Mouse (Mus musculus) kidney, adult 18-20 months (tissue): Measurements from ENCODE around the gene Pip5k1a.
"Not testable (repeated sequence)": the region's sequence is repeated elsewhere in the genome, so short reads cannot be mapped to it uniquely, and the experiment has no call there.

ENCODE experiments used
- DNase-seq: peaks from one replicate; pipeline ENCODE4 v3.0.0; 2021

Gene Pip5k1a

DNA sequence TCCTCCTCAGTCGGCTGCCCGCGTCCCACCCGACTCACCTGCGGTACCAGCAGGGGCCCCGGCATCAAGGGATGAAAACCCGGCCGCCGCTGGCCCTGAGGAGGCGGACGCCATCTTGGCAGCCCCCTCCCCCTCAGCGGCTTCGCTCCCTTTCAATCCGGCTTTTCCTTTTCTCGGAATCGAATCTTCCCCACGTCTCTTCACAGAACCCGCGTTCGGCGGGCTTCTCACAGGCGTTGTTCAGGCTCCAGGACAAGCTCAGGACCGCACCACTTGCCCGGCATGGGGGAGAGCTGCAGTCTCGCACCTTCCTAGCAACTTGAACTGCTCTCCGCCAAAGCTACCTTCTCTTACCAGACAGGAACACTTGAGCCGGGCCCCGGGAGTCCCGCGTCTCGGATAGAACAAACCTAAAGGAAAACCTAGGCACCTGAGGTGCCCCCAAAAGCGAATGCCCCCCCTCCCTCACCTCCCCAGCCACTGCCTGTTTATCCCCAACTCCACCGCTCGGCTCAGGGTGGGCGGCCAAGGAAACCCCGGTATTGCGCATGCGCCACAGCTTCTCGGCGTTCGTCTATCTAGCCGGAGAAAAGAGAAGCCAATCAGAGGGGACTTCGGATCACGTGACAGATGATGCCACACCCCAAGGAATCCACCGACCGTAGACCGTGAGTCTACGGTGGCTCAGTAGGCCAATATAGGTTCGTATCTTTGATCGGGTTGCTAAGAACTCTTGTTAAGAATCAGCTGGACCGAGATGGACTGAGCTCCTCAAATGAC is at the start of gene Pip5k1a:
Pip5k1a (minus strand) TSS at position 593 of the 780 bp plus-strand sequence.
- DNase-seq = peak; percentile 95

- peak; percentile 65 for DNase-seq
Observed at GRCm38 (mm10) chr3:95153874-95154273, 47.1 kb upstream of the Pip5k1a start.

DNA sequence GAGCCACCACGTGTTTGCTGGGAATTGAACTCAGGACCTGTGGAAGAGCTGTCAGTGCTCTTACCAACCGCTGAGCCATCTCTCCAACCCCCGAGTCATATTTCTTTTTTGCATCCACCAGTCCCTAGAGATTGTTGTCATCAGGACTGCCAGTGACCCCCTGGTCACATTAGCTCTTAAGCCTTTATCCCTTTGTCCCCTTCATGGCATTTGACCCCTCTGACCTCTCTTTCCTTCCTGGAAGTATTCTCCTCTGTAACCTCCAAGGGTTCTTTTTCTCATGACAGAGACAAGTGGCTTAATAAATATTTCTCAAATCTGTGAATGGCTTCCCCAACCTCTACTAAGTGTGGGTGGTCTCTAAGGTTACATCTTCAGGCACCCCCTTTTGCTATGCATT is 41.2 kb upstream of the Pip5k1a start:
- no peak for DNase-seq

GRCm38 (mm10) chr3:95142617-95143011 is 35.9 kb upstream of the Pip5k1a start:
- DNase-seq = peak; percentile 92

DNA sequence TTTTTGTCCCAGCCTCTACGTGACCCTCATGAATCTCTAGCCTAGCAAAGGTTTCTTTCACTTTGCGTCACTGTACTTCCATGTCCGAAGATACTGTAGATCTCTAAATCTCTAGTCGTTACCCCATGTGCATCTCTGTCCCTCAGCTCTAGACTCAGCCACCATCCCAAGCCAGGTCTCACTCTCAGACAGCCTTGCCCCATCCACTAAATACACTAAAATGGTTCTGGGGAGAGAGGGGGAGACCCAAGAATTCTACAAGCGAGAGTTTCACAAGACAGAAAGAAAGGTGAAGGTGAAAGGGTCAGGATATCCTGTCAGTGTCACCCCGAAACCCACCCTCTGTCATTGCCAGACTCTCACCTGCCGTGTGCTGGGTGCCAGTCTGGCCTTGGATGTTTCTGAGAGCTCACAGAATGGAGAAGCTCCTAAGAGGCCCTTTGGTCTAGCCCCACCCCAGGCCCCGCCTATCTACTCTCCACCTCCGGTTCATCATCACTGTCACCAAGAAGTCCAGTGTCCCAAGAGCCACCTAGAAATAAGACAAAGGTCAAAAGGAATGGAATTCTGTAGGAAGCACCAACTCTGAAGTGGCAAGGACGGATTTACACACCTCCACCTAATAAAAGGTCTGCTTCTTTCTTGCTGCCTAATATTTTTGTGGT is 35.4 kb upstream of the Pip5k1a start, which contains the start of gene Tnfaip8l2:
Tnfaip8l2 (minus strand) TSS at position 409 of the 665 bp plus-strand sequence.
- no peak for DNase-seq

- no peak for DNase-seq
Observed at GRCm38 (mm10) chr3:95141474-95141873, 34.7 kb upstream of the Pip5k1a start.

DNA sequence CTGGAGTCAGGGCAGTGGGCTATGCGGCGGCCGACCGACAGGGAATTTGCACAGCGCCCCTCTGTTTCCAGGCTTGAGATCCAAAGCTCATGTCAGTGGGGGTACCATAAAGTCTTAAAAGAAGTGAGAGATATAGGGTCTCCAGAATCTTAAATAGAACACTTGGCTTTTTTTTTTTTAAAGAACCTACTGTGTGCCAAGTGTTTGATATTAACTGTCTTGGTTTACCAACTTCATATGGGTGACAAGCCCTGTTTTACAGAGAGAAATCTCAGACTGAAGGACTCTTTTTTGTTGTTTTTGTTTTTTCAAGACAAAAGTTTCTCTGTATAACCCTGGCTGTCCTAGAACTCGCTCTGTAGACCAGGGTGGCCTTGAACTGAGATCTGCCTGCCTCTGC is 34.1 kb upstream of the Pip5k1a start:
- DNase-seq = no peak

DNA sequence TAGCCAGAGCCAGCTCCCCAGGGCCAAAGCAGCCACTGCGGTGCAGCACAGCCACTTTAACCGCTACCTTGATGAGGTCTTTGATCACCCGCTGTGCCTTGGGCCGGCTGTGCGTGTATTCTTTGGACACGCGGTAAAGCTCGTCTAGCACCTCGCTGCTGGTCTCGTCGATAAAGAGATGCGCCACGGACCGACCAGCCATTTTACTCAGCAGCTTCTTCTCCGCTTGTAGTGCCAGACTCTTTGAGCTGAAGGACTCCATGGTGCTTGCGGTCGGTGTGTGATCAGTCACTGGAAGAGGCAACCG is 33.5 kb upstream of the Pip5k1a start:
- DNase-seq = no peak

- peak; percentile 79 for DNase-seq
Observed at GRCm38 (mm10) chr3:95139586-95140288, 33.0 kb upstream of the Pip5k1a start.

DNA sequence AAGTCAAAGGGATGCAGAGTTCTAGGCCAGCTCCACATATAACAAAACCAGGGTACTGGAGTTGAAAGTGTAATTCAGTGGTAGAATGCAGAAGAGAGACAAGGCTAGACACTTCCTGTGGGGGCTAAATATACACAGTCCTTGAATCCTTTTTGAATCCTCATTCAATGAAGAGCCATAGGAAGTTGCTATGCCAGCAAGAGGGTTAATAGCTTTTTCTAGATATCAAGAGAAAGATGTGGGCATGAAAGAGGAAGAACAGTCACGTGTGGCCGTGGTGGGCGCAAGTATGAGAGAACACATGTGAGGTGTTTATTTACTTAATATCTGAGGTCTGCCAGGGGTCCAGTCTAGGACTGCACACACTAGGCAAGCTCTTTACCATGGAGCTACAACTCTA is 29.6 kb upstream of the Pip5k1a start:
- no peak for DNase-seq

DNA sequence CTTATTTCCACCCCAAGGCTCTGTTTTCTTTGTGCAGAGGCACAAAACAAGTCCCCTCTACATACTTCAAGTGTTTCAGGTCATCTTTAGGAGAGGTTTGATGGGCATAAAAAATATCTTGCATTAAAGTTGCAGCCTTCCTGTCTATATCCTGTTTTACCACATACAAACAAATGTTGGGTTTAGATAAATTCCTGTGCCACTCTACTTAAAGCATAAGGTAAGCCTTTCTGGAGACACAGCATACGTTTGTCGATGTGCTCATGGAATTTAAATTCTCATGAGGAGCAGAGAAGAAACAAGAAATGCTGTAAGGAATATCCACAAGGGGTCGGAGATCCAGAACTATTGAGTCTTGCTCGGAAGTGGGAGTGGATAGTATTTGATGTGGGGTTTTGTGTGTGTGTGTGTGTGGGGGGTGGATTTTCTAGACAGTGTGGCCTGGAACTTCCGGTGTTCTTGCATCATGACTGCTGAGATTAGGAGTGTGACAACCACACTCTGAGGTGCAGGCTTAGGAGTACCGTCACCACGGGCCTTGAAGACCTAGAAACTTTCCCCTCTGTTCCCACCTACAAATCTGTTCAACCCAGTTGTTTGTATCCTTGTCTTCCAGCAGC is 28.8 kb upstream of the Pip5k1a start:
- no peak for DNase-seq

DNA sequence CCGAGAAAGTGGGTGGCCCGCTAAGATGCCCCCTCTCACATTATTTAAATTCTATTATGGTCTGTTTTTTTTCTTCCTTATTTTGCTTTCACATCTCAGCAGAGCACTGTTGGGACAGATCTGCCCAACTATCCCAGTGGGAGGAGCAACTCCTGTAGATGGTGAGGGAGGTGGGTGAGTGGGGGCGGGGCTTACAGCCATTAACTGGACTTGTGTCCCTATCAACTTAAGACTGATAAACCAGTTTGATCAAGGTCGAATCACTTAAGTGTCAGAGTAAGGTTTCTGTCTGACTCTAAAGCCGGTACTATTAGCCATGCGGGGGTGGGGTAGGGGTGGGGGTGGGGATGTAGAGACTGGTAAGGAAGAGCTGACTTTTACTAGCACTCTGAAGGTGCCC is 28.3 kb upstream of the Pip5k1a start:
- DNase-seq = peak; percentile 71

- not testable (repeated sequence) for DNase-seq
Observed at GRCm38 (mm10) chr3:95134133-95134532, 27.4 kb upstream of the Pip5k1a start.

GRCm38 (mm10) chr3:95133680-95134101 is 27.0 kb upstream of the Pip5k1a start, which contains the start of the genes Scnm1 and Lysmd1:
Gene Scnm1, minus strand, starts transcription at chr3:95134011.
Gene Lysmd1, plus strand, starts transcription at chr3:95134088.
- peak; percentile 90 for DNase-seq

DNA sequence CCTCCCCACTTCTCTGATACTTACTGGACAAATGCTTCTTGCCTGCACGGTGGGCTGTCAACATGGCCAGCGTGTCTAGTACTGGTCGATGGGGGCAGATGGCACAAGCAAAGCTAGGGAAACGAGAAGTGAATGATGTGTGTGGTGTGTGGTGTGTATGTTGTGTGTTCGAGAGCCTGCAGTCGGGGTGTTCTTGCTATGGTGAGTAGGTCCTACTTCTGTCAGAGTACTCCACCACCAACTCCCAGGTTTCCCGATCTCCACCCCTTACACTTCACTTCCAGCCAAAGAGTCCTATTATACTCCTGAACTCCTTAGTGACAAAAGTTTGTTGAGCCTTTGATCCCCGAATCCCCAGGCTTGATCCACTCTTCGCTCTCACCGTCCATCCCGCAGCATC is 26.4 kb upstream of the Pip5k1a start:
- no peak for DNase-seq

GRCm38 (mm10) chr3:95132389-95132788 is 25.7 kb upstream of the Pip5k1a start:
- not testable (repeated sequence) for DNase-seq

- no peak for DNase-seq
Observed at GRCm38 (mm10) chr3:95130081-95130480, 23.4 kb upstream of the Pip5k1a start.

DNA sequence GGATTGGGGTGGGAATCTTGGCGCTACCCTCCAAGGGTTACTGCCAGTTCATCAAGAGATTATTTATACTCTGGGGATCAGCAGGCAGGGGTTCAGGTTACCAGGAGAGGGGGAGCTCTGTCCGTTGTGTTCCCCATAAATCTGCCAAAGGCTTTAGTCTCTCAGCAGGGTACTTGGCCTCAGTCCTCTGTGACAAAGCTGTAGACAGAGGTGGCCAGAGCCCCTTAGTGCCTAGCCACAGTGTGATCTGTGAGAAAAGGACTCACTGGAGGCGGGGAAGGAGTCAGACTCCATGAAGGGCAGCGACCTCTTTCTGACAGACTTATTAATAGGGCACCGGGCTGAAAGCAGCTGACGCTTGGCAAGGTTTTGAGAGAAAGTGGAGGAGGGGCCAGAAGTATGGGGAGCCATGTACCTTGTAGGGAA is 22.5 kb upstream of the Pip5k1a start:
- peak; percentile 57 for DNase-seq

DNA sequence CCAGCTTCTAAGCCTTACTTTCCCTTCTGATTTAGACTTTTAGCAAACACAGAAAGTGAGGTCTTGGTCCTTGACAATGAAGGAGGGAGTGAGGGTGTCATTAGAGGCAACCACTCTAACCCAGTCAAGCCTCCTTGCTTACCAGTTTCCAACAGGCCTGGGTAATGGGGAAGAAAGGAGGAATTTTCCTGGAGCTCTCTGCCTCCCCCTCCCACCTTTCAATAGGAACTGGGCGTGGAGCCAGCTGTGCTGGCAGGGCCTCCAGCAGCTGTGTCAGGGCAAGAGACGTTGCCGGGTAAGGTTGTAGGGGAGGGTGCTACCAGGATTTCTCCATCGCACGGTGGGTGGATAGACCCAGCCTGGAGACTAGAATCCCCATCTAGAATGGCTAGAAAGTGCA is 18.2 kb upstream of the Pip5k1a start:
- no peak for DNase-seq

DNA sequence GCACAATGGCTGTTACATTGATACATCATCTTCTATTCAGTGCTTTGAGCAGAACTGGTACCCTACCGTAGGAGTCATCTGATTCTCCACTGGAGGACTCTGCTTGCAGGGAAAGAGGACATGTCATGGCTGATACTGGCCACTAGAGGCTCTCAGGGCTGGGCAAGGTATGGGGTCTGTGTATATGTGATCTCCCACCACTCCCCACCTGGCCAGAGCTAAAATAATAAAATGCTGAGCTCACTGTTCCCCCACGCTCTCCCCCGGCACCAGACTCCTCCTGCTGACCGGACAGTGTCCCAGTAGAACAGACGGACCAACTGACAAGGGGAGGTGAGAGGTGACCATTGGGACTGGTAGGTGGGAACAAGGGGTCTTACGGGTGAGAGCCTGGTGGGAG is 17.5 kb upstream of the Pip5k1a start, which contains the start of gene Tmod4:
Tmod4 (plus strand) TSS at position 231 of the 400 bp plus-strand sequence.
- DNase-seq = no peak

GRCm38 (mm10) chr3:95121580-95121979 is 14.8 kb upstream of the Pip5k1a start:
- no peak for DNase-seq

DNA sequence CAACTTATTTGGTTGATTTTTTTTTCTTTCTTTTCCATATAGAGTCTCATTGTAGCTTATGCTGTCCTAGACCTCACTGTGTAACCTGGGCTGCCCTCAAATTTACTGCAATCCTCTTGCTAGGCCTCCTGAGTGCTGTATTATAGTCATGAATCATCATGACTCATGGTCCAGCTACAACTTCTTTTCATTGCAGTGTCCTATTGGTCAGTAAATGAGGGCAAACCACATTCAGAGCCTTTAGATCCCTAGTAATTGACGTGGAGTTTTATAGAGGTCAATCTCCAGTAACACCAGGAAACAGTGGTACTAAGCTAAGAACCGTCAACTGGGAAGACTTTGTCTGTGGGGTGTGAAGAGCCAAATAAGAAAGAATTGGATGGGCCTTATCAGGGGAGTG is 11.0 kb upstream of the Pip5k1a start:
- no peak for DNase-seq

DNA sequence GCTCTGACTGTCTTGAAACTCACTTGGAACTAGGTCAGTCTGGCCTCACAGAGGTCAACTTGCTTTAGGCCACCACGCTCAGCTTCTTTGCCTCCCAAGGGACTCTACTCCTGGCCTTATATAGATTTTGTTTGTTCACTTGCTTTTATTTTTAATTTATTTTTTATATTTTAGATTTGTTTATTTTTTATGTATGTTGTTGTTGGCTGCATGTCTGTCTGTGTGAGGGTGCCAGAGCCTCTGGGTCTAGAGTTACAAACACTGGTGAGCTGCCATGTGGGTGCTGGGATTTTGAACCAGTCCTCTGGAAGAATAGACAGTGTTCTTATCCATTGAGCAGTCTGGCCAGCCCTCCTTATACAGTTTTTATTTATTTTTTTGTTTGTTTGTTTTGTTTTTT is 6.0 kb upstream of the Pip5k1a start:
- no peak for DNase-seq
